Mouse (Mus musculus): ENCODE results near the gene Dse.
A peak's percentile ranks its signal among the peaks of the same experiment; 100 is the strongest.

Gene Dse

DNA sequence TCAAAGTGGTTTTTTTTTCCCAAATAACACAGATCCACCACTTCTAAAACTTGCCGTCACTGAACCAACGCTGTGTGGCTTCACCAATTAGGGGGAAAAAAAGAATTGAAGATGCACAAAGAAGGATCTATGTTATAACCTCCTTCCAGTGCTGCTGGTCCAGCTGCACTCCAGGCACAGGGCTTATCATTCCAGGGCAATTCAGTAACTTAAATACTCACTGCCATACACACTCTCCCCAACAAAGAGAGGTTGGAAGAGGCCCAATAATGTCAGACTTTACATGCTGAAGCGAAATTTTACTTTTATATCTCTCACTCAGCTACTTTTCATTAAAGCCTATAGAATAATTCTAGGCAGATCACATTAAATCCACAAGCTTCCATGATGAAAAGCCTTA lies 8.9 kb downstream of the Dse start:
- DNase-seq (ENCODE audit: low read depth, low spot score): no peak

DNA sequence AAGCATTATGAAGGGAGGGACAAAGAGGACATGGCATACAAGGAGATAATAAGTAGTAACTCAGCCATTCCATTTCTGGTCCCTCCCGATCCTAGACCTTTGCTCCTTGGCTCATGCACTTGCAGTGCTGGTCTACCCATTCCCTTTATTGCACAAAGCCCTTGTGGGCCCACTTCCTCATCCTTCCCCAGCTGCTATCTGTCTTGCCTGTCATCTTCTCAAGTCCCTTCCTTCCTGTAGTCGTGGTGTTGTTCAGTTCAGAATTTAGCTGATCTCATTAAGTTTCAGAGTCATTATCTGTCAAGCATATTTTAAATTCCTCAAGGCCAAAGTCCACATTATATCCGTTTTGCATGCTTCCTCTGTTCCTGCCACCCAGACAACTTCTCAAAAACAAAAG lies 9.5 kb downstream of the Dse start:
- no peak for DNase-seq (ENCODE audit: low read depth, low spot score)

DNA sequence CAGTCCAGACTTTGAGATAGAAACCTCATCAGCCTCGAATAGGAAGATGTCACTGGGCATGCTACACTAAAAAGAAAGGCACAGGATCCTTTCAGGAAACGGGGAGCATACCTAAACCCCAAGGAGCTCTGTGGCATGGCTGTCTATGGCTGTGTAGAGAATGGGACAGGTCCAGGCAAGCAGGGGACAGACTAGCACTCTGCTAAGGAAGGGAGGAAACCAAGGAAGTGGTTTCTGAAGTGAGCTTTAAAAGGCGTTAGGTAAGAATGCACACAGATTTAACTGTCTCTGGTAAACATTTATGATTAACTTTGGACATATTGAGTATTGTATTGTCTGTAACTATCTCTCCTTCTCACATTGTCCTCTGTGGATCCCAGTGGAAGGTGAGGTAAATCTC lies 10.2 kb downstream of the Dse start:
- DNase-seq (ENCODE audit: low read depth, low spot score): no peak

GRCm38 (mm10) chr10:34194957-34195356 lies 12.6 kb downstream of the Dse start:
- no peak for DNase-seq (ENCODE audit: low read depth, low spot score)

GRCm38 (mm10) chr10:34194503-34194902 lies 13.0 kb downstream of the Dse start:
- peak; percentile 36 for DNase-seq (ENCODE audit: low read depth, low spot score)

DNA sequence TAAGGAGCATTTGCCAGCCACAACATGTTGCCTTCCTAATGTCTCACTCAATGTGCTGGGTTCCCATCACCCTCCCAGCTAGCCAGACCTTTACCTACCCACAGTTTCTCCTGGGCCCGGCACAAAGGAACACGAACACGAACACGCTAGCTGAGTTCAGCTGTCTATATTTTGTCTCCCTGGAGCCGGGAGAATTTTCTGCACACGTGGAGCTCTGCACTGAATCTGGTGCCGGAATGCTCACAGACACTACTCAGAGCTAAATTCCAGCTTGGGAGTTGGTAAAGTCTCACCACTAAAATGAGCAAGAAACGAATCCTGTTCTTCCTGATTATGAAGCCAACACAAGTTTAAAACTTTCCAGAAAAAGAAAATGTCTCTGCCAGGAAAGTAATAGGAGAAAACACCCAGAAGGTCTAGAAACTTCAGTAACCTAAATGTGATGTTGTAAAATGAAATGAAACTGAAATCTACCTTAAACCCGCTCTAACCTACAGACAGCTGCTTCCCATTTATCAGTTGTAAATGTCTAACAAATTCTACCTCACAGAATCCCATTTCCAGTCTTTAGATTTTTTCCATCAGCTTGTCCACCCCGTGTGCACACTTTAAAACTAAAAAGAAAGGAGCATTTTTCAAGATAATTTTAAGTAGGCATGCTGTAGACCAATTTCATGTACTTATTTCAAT lies 20.8 kb downstream of the Dse start:
- peak; percentile 47 for DNase-seq (ENCODE audit: low read depth, low spot score)

DNA sequence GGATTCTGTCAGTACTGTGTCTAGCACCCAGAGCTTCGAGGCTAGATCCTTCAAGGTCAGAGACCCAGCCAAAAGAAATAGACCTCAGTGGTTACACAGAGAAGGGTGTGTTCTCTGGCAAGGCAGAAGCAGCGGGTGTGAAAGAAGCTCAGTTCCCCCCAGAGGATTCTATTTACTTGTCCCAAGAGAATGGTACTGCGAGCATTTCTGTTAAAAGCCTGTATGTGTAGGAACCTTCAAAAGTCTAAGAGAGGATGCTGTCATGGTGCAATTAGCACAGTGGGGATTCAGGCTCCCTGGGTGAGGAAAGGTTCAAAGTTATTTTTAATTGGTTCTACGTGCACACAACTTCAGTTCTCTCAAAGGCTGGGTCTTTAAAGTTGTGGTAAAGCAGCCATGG lies 22.0 kb downstream of the Dse start:
- DNase-seq (ENCODE audit: low read depth, low spot score): peak; percentile 33

DNA sequence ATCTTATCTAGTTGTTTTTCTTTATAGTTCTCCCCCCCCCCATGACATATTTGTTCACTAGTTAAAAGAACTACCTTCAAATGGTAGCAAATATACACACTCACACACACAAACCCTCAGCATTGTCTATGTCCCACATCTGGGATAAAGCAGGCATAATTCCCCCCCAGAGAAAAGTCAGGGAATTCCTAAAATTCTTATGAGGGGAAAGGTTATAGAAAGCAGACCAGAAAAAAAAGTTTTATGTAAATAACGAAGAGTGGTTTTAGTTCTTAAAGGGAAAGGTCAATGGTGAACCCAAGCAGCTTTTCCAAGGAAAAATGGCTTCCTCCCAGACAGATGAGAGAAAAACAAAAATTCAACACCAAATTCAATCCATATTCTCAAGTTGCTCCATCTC lies 22.6 kb downstream of the Dse start:
- no peak for DNase-seq (ENCODE audit: low read depth, low spot score)

DNA sequence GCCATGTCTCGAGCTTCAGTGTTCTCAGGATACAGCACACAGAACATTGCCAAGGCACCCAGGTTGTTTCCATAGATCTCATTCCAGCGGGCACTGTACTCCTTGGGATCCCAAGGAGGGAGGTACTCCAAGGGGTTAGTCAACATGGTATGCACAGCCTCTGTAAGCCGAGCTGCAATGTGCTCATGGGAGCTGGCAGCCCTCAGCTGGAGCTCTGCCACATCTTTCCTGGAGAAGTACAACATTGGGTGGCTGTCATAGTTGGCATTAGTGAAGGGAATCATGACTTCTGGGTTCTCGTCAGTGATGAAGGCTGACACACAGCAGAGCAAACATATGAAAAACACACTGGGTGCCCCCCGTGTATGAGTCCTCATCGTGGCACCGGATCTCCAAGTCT lies 23.8 kb downstream of the Dse start:
- DNase-seq (ENCODE audit: low read depth, low spot score): peak; percentile 40

DNA sequence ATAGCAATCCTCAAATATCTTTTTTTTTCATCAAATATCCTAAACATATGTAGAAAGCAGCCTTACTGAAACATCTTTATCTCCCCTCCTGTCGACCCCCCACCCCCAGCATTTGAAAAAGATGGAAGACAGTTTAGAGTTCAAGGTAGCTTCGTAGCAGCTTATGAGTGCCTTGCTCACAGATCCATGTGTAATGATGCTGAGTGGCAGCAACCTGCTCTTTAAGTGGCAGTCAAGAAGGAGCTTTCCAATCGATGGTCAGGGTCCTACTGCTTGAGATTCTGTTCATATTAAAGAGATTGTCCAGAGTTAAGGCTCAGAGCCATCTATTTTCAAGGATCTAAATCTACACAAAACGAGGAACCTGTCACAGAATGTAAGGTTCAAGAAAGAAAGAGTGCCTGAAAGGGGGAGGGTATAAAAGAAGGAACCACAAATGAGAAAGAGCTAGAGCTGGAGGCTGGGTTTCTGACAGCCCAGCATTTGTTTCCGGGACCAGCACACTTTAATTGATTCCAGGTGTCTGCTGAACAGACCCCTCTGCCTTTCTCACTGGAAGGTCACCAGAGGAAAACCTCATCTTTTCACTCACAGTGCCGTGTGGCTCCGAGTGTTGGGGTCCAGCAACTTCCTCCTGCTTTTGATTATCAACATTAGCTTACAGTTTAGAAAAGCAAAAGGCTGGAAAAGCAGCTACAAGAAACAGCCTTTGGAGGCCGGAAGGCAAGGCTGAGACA lies 31.5 kb downstream of the Dse start:
- DNase-seq (ENCODE audit: low read depth, low spot score): no peak

GRCm38 (mm10) chr10:34172663-34173282 lies 34.7 kb downstream of the Dse start:
- no peak for DNase-seq (ENCODE audit: low read depth, low spot score)

- DNase-seq (ENCODE audit: low read depth, low spot score): peak; percentile 18
Measured at GRCm38 (mm10) chr10:34171660-34172059, 35.9 kb downstream of the Dse start.

- no peak for DNase-seq (ENCODE audit: low read depth, low spot score)
Measured at GRCm38 (mm10) chr10:34171191-34171590, 36.3 kb downstream of the Dse start.

DNA sequence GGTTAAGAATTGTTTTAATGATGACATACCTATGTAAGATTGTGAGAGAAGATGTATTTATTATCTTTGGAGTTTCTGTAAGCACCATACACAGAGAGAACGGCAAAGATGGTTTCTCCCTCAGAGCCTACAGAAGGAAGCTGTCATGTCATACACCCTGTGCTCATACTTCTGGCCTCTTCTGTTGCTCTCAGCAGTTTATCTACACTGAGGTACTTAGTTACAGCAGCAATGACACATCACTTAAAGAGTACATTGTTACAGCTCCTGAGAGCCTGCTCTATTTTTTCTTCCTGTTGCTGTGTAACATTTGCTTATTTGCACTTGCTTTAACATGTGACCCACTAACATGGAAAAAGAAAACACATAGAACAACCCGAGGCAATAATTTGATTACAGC lies 40.5 kb downstream of the Dse start:
- no peak for DNase-seq (ENCODE audit: low read depth, low spot score)

GRCm38 (mm10) chr10:34155796-34156554 lies 51.5 kb downstream of the Dse start:
- DNase-seq (ENCODE audit: low read depth, low spot score): no peak

GRCm38 (mm10) chr10:34151827-34152226 lies 55.7 kb downstream of the Dse start:
- DNase-seq (ENCODE audit: low read depth, low spot score): peak; percentile 37

DNA sequence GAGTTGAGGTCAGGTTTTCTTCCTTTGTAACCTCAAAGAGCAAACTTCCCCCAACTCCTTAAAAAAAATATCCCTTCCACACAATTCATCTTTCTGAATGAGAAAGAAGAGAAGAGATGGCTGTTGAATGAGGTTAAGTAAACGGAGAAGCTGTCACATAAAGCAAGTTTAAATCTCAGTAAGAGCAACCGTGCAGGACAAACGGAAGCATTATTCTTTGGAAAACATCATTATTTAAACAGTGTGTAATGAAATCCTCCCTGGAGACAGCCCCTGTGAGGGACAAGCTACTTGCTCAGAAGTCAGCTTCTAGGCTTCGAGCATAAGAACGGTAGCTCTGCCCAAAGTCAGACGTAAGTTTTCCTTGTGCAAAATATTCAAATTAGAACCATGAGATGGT lies 57.1 kb downstream of the Dse start:
- no peak for DNase-seq (ENCODE audit: low read depth, low spot score)

GRCm38 (mm10) chr10:34149772-34150171 lies 57.7 kb downstream of the Dse start:
- DNase-seq (ENCODE audit: low read depth, low spot score): no peak

GRCm38 (mm10) chr10:34141693-34142092 lies 65.8 kb downstream of the Dse start:
- DNase-seq (ENCODE audit: low read depth, low spot score): no peak

GRCm38 (mm10) chr10:34139768-34140167 lies 67.7 kb downstream of the Dse start:
- DNase-seq (ENCODE audit: low read depth, low spot score): no peak

GRCm38 (mm10) chr10:34138027-34138426 lies 69.5 kb downstream of the Dse start:
- peak; percentile 27 for DNase-seq (ENCODE audit: low read depth, low spot score)

- DNase-seq (ENCODE audit: low read depth, low spot score): no peak
Measured at GRCm38 (mm10) chr10:34136432-34136831, 71.1 kb downstream of the Dse start.
